14 mouse cellular contexts compared by ENCODE assay signal in the genomic region with DNA sequence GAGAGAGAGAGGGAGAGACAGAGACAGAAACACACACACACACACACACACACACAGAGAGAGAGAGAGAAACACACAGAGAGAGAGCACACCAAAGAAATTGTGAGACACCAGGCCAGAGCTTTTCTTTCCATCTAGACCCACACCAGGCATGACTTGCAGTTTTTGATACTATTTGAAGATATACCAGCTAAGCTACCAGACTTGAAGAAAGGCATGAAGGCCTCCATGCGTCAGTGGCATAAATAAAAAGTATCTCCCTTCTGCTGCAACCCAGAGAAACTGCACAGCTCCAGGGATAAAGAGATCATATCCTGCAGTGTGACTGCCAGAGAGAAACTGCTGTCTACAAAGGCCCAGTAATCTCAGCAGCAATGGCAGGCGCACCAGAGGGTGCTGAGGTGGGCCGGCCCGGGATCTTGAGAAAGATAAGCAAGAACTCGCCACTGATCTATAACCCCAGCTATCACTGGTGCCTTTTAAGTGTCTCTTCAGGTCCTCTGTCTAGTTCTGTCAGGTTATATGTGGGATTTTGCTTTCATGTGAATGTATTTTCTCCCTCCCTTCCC.
"Had no signal": no experiment of that assay in that cellular context is flagged by ENCODE, and none has a peak within 500 bp of the region (broad histone marks: within the 10 kb centered on the region; RNA-seq: fewer than 3 reads in every experiment).

No protein-coding gene starts in this region.

- H3K4me1 ChIP-seq: limb, embryonic 15.5 days; midbrain, embryonic 10.5 days; neural tube, embryonic 15.5 days had no signal

- H3K27me3 ChIP-seq: limb, embryonic 15.5 days; liver, embryonic 13.5 days; neural tube, embryonic 15.5 days had no signal

- H3K9ac ChIP-seq: limb, embryonic 15.5 days; liver, embryonic 13.5 days; neural tube, embryonic 15.5 days had no signal

- H3K36me3 ChIP-seq: limb, embryonic 15.5 days; liver, embryonic 13.5 days; midbrain, embryonic 10.5 days; neural tube, embryonic 15.5 days had no signal

- H3K27ac ChIP-seq: layer of hippocampus, adult 2 months; limb, embryonic 15.5 days; liver, embryonic 13.5 days; midbrain, embryonic 10.5 days; neural tube, embryonic 15.5 days had no signal

- H3K4me3 ChIP-seq: layer of hippocampus, adult 2 months; limb, embryonic 15.5 days; liver, embryonic 13.5 days; midbrain, embryonic 10.5 days; myocyte; neural tube, embryonic 15.5 days had no signal

- DNase-seq: kidney, postnatal 10 days; kidney, postnatal 4 days; liver, embryonic 13.5 days; lung, adult 18-20 months; midbrain, embryonic 14.5 days; right cerebral cortex, adult 18-20 months; right cerebral cortex, postnatal 25 days; thymus, adult 2 months; thymus, postnatal 25 days had no signal

- H3K9me3 ChIP-seq: limb, embryonic 15.5 days; liver, embryonic 13.5 days; neural tube, embryonic 15.5 days had no signal
